Mouse (Mus musculus) c-Kit-positive CD71-positive TER-119-positive erythroid progenitor cells, embryonic 14.5 days (primary cell): ENCODE data around the gene Nelfcd.

Experiments
- DNase-seq: peaks from one replicate; pipeline ENCODE4 v3.0.0-alpha.2; 2013; ENCODE audit warnings: low spot score

Nelfcd gene

DNA sequence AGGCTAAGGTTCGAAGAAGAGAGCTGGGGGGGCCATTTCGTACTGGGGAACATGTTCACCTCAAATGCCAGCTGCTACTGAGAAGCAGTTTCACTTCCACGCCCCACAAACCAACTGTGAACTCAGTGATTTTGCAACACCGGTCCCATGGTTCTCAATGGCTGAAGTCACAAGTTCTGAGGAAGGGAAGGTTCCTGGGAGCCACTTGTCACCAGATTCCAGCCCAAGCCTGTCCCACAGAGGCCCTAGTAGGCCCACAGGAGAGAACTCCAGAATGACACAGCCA lies 22.0 kb downstream of the Nelfcd start:
- DNase-seq: no peak

DNA sequence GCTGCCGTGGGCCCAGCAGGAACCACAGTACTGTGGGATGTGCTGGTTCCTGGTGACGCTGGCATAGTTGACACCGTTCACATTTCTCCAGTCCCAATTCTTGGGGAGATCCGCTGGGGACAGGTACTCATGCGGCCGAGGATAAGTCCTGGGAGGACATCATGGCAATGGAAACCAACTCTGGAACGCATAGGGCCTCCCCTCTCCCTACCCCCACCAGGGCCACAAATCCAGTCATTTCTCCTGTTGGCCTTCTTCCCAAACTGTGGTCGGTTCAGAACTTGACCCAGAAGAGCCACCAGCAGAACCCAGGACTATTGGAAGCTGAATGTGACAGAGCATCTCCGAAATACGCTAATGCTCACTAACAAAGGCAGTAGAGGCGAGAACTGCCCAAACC lies 22.6 kb downstream of the Nelfcd start:
- DNase-seq: no peak

DNA sequence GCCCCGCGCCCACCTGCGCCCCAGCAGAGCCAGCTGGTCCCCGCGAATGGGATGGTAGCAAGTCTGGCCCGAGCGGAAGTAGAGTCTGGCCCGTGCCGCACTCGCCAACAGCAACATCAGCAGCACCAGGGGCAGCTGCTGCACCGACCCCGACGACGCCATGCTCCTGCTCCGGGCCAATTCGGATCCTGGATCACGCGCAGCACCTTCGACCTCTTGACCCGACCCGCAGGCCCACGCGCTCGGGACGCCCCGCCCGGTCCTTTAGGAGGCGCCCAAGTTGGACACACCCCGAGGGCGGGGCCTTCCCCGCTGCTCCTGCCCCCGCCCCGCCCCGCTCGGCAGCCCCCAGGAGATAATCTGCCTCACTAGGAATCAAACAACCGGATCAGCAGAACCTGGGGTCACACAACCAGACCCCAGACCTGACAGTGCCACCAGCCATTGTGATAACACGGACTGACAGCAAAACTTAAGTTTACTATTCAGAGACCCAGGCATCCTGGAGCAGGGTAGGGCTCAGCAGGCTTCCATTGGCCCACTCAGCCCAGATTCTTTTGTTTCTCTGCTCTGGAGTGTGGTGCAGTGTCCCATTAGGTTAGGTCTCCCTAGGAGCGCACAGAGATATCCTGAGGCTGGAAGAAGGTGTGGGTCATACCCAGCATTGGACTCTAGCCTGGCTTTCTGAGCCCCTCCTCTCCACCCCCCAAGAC lies 23.3 kb downstream of the Nelfcd start, which contains the start of gene Ctsz:
Gene Ctsz (minus strand): TSS at position 303 of the 713 bp plus-strand sequence.
- DNase-seq: peak; percentile 74

DNA sequence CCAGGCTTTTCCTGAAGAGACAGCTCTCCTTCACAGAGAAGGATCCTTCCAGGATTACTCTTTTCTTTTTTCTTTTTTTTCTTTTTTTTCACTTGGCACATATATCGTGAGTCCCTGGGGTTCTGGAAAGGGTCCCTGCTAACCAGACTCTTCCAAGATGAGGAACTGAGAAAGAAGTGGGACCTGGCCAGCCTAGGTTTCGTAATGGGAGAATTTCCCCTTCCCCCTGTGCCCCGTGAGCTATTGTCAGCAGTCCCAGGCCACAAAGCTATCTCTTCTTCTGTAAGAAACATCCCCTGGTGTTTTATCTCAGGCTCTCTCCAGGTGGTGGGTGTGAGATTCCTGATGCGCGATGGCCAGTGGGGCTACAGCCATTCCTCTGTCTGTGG lies 23.8 kb downstream of the Nelfcd start:
- no peak for DNase-seq

DNA sequence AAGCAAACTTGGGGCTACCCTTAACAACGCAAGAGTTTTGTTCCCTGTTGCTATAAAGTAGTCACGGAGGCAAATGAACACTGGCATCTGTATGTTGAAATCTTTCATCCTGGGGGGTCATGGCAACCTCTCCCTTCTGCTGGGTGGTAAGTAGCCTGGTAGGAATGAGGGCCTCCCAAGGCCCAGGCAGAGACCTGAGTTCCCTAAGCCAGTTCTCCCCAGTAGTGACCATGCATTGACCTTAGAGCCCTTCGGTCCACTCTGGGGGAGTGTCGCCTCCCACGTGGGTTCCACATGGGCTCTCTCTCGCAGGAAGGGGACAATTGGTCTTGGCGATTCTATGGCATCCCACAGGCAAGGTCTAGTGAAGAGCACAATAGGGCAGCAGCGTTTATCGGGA lies 24.4 kb downstream of the Nelfcd start:
- DNase-seq: no peak

DNA sequence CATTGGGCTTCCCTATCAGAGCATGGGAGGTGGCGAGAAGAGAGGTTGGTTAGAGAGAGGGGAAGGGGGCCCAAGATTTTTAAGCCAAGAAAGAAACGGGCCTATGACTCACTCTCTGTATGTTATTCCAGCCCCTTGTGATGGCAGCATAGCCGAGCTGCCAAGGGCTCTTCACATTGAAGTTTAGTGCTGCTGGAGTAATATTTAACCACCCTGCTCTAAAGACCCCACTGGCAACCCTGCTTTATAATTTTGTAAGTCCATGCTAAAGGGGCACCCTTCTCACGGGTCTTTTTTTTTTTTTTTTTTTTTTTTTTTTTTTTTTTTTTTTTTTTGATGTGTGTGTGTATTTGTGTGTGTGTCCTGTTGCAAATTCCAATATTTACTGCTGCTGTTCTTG lies 26.3 kb downstream of the Nelfcd start:
- DNase-seq: no peak

DNA sequence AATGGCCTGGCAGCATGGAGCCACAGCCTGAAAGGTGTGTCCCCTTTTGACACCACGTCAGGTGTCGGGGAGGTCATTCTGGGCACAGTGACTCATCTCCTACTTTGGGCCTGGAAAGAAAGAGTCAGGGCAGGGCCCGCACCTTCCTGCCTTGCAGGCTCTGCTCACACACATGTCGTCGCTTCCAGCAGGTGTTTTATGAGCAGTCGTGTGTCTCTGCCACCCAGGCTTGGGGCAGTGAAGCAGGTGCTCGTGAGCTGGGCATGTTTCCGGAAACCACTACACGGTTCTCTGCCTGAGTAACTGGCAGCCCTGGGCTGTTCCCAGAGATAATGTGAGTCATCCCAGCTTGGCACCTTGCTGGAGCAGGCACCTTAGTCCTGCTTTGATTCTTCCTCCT lies 26.9 kb downstream of the Nelfcd start:
- no peak for DNase-seq

DNA sequence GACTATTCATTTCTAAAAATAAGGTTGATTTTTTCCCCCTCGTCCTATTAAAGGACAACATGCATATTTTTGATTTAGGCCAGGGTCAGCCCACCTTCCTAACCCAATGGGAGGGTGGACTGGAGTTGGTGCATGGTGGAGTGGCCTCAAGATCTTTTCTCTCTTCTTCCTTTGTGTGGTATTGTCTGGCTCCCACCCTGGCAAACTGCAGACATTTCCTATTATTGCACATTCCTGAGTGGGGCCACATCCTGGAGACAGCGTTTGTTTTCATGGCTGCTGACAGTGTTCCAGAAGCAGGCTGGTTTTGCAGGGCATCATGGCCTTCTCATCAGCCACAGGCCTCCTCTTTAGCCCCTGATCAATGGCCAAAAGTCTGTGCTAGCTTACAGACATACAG lies 27.4 kb downstream of the Nelfcd start:
- no peak for DNase-seq

DNA sequence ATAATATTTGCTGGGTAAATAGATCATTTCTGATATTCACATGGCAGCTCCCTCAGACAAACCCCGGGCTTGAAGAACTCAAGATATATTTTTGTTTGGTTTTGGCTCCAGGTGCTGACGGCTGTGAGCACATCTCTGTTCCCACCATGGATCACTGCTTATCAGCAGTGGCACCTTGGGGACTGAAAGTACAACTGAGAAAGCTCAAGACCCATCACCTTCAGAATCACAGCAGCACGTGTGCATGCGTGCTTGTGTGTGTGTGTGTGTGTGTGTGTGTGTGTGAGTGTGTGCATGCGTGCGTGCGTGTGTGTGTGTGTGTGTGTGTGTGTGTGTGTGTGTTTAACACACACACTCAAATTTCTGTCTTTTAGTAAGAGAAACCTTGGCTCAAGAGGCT lies 28.8 kb downstream of the Nelfcd start:
- no peak for DNase-seq

DNA sequence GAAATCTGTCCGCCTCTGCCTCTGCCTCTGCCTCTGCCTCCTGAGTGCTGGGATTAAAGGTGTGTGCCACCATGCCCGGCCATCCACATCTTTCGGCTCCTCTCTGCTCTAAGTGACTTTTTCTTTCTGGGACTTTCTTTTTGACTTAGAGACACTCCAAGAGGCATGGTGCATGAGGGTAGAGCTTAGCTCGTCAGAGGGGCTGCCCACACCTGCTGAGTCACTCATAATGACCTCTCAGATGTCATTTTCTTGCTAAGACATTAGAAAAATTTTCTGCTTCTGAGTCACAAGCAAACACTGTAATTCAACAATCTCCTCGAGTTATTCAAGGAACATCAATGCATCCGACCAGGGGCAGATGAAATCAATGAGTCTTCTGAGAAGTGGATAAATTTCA lies 29.4 kb downstream of the Nelfcd start:
- no peak for DNase-seq

DNA sequence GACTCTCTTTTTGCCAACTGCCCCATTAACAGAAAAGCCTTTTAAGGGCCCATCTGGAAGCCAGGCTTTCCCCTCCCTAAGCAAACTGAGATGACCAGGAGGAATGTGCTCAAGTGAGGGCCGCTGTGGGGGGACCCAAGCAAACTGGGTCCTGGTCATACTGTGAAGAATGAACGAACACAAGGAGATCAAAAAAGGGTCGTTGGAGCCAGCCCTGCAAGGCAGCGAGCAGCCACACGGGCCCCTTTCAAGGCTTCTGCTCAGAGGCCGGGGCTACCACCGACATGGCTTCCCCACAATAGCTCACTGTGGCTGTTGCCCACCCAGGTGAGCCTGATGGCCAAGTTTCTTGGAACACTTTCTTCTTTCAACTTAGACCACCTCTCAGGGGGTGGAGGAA lies 30.9 kb downstream of the Nelfcd start:
- no peak for DNase-seq

DNA sequence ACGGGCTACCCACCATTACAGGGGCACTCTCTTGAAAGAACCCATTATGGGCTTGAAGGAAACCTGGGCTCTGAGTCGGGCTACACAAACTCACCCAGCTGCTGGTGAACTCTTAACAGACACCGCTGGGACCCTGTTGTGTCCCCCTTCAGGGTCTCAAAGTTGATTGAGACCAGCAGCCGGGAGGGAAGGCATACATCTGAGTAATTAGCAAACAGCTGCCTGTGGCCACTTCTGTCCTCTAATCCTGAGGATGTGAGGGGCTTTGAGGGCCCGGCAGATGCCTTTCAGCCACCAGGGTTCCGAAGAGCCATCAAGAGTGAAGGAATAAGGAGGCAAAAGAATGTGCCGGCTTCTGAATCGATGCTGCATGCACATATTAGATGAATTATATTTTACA lies 31.3 kb downstream of the Nelfcd start:
- no peak for DNase-seq

DNA sequence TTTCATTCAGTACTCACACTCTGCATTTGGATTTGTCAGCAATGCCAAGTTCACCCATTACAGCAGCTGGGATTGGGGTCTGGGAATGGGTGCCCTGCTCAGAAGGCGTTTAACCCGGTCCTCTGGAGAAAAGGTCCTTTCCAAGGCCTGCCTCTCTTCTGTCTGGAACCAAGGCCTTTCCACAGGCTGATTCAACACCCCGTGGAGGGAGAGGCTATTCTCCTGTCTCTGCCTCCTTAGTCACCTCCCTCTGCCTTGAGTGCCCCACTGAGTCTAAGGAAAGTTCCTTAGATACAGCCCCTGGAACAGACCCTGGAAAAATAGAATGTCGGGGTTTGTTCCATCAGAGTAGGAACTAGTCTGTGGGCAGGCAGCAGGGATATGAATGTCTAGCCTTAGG lies 32.8 kb downstream of the Nelfcd start:
- DNase-seq: no peak

DNA sequence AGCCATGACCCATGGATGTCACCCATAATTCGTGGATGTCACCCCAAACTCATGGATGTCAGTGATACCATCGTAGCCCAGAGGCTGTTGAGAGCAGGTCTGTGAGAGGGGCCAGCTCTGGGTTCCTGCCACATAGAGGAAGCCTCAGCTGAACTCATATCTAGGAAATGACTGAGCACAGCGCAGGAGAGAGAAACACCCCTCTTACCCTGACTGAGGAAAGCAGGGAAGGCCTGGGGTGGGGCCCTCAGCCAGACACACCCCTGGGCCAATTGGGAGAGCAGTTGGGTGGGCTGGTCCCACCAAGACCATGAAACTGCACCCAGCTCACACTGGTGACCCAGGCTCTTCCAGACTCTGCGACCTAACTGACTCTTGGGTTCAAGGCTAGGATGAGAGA lies 34.7 kb downstream of the Nelfcd start, which contains the start of gene Tubb1:
Gene Tubb1 (plus strand): TSS at position 343 of the 400 bp plus-strand sequence.
- no peak for DNase-seq

DNA sequence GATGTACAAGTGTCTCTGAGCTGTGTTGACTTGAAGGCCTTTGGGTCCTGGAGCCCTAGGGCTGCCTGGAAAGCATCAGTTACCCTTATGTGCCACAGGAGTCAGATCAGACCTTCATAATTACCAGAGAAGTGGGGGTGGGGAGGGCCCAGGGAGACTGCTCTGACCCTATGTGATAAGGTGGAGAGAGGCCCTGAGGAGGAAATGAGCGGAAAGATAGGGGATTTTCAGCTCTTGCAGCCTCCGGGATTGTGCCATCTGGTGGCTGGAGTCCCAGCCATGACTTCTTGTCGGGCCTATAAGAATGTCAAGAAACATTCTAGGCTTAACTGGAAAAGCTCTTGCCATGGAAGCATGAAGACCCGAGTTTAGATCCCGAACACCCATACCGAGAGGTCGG lies 38.1 kb downstream of the Nelfcd start:
- peak; percentile 96 for DNase-seq

DNA sequence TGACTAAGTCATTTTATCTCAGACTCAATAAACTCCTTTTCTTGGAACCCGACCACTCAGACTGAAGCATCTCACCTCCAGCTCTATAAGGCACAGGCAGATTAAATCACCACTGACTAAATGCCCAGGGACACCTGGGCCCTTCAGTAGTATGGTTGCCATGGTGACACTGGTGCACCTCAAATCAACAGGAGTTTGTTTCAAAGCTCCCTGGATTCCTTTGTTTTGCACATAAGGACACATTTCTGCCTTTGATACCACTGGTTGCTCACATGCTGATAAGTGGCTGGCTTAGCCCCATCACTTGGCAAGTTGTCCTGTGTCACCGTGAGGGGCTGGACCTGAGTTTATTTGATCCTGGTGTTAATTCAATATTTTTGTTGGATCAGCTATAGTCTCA lies 43.8 kb downstream of the Nelfcd start:
- no peak for DNase-seq

DNA sequence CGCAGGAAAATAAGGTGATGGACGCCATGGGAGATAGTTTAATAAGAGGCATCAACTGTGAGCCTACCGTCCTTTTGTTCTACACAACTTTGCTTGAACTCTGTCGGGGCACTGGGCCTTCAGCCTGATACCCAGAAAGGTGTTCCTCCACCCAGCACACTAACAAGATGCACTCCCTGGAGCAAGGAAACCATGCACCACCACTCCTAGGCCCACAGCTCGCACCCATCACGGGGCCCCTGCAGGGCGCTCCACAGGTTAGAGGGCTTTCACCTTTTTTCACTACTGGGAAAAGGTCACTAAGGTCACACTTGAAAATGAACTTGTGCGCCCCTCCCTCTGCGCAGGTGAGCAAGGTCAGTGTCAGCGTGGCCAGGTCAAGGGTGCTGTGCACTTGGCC lies 47.8 kb downstream of the Nelfcd start:
- no peak for DNase-seq

DNA sequence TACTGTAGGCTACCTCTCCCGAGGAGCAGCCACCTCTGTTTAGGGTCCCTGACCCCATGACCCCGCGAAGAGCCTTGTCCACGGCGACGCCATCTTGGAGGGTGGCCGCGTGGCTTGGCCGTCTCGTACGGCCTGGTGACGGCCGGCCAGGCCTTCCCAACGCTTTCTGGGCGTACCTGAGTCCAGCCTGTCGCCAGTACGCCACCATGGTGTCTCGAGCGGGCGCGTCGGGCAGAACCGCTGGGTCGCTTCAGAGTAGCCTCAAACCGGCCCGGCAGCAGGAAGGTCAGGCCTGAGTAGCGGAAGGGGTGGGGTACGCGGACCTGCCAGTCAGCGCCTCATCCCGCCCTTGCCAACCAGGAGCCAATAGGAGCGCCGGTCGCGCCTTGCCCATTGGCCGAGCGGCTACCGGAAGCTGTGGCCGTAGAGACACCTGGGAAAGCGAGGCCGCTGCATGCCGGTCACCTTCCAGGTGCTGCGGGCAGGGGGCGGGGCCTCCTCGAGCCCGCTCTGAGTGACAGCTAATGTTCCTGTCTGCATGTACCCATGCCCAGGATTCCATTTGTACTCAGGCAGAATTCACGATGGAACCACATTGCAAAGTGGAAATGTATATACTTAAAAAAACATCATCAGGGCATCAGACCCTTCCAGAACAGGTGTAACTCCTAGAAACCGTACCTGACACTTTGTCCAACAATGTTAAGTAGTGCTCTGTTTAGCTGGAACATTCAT lies 48.4 kb downstream of the Nelfcd start, which contains the start of gene Atp5e:
Gene Atp5e (minus strand): TSS at position 317 of the 735 bp plus-strand sequence.
- peak; percentile 88 for DNase-seq

DNA sequence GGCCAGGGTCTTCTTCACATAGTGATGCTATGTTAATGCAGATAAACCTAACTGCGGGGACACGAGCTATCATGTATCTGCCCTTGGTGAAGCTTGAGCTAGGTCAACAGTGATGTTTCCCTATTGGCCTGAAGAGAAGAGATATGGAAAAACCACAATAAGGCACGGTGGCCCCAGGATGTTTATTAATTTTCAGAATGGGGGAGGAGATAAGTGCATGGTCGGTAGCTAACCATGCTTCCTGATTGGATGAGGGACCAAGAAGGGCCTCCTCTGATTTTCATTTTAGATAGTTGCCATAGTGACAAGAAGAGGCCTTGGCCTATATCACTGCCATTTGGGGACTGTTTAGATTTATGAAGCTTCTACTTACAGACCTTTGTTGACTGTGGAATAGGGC lies 54.7 kb downstream of the Nelfcd start:
- DNase-seq: no peak

DNA sequence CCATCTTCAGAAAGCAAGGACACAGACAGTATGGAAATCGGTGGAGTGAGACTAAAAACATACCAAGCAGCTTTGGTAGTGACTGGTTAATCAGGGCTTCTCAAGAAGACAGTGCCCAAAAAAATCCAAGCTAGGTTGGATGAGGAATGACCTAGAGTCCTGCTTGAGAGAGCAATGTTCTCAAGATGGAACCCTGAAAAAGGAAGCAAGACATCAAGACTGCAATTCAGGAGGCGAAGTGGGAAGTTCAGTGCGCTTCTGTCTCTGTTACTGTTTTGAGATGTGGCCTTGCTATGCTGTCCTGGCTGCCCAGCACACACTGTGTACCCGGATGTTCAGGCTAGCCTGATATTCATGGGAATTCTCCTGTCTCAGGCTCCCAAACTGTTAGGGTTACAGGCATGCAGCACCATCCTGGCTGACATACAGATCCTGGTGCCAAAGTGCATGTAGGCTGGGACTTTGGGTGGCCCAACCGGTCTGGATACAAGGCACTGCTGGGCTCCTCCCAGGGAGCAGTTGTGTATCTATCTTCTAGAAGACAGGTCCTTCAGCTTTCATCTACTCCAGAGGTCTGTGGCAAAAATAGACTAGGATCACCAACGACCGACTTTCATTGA lies 55.3 kb downstream of the Nelfcd start:
- DNase-seq: no peak

DNA sequence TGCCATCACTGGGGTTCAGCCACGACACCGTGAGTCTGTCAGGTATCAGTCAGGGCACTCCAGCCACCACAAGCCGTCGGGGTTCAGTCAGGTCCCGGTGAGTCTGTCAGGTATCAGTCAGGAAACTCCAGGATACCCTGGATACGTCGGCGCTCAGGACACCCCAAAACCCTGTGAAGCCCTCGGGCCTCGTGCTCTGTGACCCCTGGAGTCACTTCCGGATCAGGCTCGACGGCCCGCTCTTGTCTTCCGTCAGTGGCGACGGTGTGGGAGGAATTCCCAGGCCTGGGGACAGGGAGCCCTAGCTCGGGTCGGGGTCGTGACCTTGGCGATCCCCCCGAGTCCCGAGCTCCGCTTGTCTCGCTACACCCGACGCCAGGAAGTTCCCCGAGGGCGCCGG lies 56.8 kb downstream of the Nelfcd start:
- no peak for DNase-seq

DNA sequence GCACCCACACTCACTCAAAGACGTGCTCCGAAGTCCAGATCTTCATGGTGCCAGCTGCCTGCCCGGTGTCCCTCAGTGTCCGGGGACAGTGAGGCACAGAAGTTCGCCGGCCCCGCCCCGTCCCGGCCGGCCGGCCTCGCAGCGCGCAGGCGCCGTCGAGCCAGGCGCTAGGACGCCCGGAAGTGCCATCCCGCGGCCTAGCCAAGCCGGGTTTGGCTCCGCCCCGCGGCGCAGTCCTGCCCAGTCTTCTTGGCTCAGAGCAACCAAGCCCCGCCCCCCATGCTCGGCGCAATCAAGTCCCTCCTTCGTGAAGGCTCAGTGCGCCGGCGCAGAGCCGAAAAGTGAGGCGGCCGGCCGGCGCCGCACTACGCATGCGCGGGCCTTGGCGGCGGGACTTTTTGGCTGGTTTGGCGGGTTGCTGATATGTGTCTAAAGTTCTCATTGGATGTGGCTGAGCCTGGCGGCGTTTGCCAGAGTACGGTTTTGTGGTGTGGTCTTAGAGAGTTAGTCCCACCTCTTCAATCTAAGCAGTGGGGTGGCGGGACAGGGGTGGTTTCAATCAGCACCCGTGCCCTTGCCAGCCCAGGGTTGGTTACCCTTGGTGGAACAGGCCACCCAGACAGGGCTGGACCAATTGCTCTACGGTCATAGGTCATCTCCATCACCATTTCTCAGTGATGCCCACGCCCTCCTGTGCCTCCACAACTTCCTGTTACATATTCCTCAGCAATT lies 57.4 kb downstream of the Nelfcd start, which contains the start of gene Prelid3b:
Gene Prelid3b (minus strand): TSS at position 264 of the 732 bp plus-strand sequence.
- peak; percentile 100 for DNase-seq

DNA sequence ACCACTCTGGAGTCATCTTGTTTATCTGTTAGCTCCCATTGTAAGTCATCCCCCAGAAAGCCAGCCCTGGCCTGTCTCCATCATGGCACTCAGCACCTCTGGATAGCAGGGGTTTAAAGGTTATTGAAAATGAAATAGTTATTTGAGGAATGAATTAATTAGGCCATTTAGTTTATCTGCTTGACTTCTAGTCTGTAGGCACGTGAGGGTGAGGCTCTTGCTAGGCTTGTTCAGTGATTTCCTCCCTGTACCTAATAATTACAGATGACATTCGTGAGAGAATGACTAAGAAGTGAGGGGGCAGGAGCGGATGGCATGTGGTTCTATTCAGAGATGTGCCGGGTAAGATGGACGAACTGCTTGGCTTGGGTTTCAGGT lies 57.9 kb downstream of the Nelfcd start:
- no peak for DNase-seq
